Mouse (Mus musculus) embryonic facial prominence, embryonic 13.5 days (tissue): ENCODE results near the gene Ankrd11. TPM values are rescaled to one million over a fixed set of nuclear protein-coding genes. Genes with fewer than 3 reads are reported as not detected.
A peak's percentile ranks its signal among the peaks of the same experiment; 100 is the strongest.

Experiments used
- ATAC-seq: fragments of 200-750 bp; cut with Nextera tagmentation; 2 replicates; pipeline ENCODE4 v1.8.0; 2017; ENCODE audit warnings: low read depth; ENCODE audit not compliant: insufficient number of reproducible peaks, insufficient read depth, low FRiP score, low TSS enrichment
- H3K27ac ChIP-seq: fragments of 300-500 bp; sonication (generic); 2 replicates; pipeline ENCODE4 v1.5.1; 2015; ENCODE audit warnings: moderate library complexity, mild to moderate bottlenecking, inconsistent platforms
- H3K27me3 ChIP-seq: fragments of 300-500 bp; sonication (generic); 2 replicates; pipeline ENCODE4 v1.6.1; 2015; ENCODE audit warnings: mild to moderate bottlenecking, inconsistent platforms
- H3K36me3 ChIP-seq: fragments of 300-500 bp; sonication (generic); 2 replicates; pipeline ENCODE4 v1.6.1; 2015; ENCODE audit warnings: mild to moderate bottlenecking, inconsistent platforms
- H3K4me1 ChIP-seq: fragments of 300-500 bp; sonication (generic); 2 replicates; pipeline ENCODE4 v1.6.1; 2015; ENCODE audit warnings: inconsistent platforms
- H3K4me2 ChIP-seq: fragments of 300-500 bp; sonication (generic); 2 replicates; pipeline ENCODE4 v1.6.1; 2015; ENCODE audit warnings: moderate library complexity, mild to moderate bottlenecking, inconsistent platforms
- H3K4me3 ChIP-seq: fragments of 300-500 bp; sonication (generic); 2 replicates; pipeline ENCODE4 v1.5.1; 2015; ENCODE audit warnings: mild to moderate bottlenecking, inconsistent platforms
- H3K9ac ChIP-seq: fragments of 300-500 bp; sonication (generic); 2 replicates; pipeline ENCODE4 v1.6.1; 2015; ENCODE audit warnings: mild to moderate bottlenecking, inconsistent platforms
- H3K9me3 ChIP-seq: fragments of 300-500 bp; sonication (generic); 2 replicates; pipeline ENCODE4 v1.6.1; 2016; ENCODE audit warnings: inconsistent platforms
- WGBS: fragments of 180-500 bp; shearing (Covaris S2); methylation state at CpG from one replicate; pipeline ENCODE4 v1.1.7; 2015; ENCODE audit warnings: mixed read lengths; 5-methylcytosine and 5-hydroxymethylcytosine counted together
- polyA plus RNA-seq: library from polyadenylated mRNA; unstranded; fragments of >200 nt; fragmentation: Nextera tagmentation; extraction: Ambion mirVana; gene quantifications from 2 replicates; pipeline ENCODE4 v1.2.1, GENCODE M21; 2015

Gene Ankrd11
- polyA plus RNA-seq, 1 experiment from 2014 or later: 40.9 TPM

GRCm38 (mm10) chr8:123022727-123023126, 19.4 kb downstream of the Ankrd11 start:
- Histone ChIP-seq H3K27ac (no peak overlapping the region), H3K36me3 (0 out of 2 replicates have a peak, but pooled peaks cover 5% of the 10 kb centered on the region), H3K4me2 (no peak overlapping the region), H3K27me3 (no peaks in the 10 kb centered on the region), H3K9ac (no peak overlapping the region), H3K4me1 (peaks cover 40% of the 10 kb centered on the region), H3K9me3 (no peaks in the 10 kb centered on the region), H3K4me3 (no peak overlapping the region)
- ATAC-seq: no peak
- 81% methylated on average over 3 of the region's 3 CpGs for WGBS

GRCm38 (mm10) chr8:123021259-123021658, 20.8 kb downstream of the Ankrd11 start:
- no peak overlapping the region for H3K4me3 ChIP-seq
- H3K27ac ChIP-seq: peak overlapping the region; percentile 53; the same call in 1 of the 2 replicates
- H3K9ac ChIP-seq: no peak overlapping the region
- no peak for ATAC-seq
- no peaks in the 10 kb centered on the region for H3K27me3 ChIP-seq
- H3K4me1 ChIP-seq: peaks cover 39% of the 10 kb centered on the region
- no peaks in the 10 kb centered on the region for H3K9me3 ChIP-seq
- H3K36me3 ChIP-seq: peaks cover 9% of the 10 kb centered on the region; the same call in 1 of the 2 replicates
- H3K4me2 ChIP-seq: no peak overlapping the region
- 68% methylated on average over 1 of the region's 1 CpGs for WGBS

GRCm38 (mm10) chr8:123020859-123021258, 21.2 kb downstream of the Ankrd11 start:
- Histone ChIP-seq H3K4me2 (no peak overlapping the region), H3K4me3 (no peak overlapping the region), H3K27ac (0 out of 2 replicates have a peak overlapping the region, but pooled peaks have one; percentile 44), H3K9me3 (no peaks in the 10 kb centered on the region), H3K27me3 (no peaks in the 10 kb centered on the region), H3K4me1 (peaks cover 39% of the 10 kb centered on the region), H3K9ac (no peak overlapping the region), H3K36me3 (peaks cover 9% of the 10 kb centered on the region; the same call in 1 of the 2 replicates)
- whole genome bisulfite sequencing: 77% methylated on average over 2 of the region's 2 CpGs
- ATAC-seq: no peak

GRCm38 (mm10) chr8:123020084-123020483, 22.0 kb downstream of the Ankrd11 start:
- 65% methylated on average over 2 of the region's 2 CpGs for WGBS
- Histone ChIP-seq H3K27me3 (no peaks in the 10 kb centered on the region), H3K27ac (no peak overlapping the region), H3K9ac (no peak overlapping the region), H3K4me3 (no peak overlapping the region), H3K4me2 (no peak overlapping the region), H3K4me1 (peaks cover 40% of the 10 kb centered on the region), H3K9me3 (no peaks in the 10 kb centered on the region), H3K36me3 (peaks cover 9% of the 10 kb centered on the region; the same call in 1 of the 2 replicates)
- no peak for ATAC-seq

- peak overlapping the region; percentile 16; the same call in 1 of the 2 replicates for H3K9ac ChIP-seq
- no peaks in the 10 kb centered on the region for H3K27me3 ChIP-seq
- H3K9me3 ChIP-seq: no peaks in the 10 kb centered on the region
- peaks cover 5% of the 10 kb centered on the region; the same call in 1 of the 2 replicates for H3K36me3 ChIP-seq
- ATAC-seq: no peak
- WGBS: 77% methylated on average over 4 of the region's 4 CpGs
- H3K27ac ChIP-seq: no peak overlapping the region
- H3K4me3 ChIP-seq: no peak overlapping the region
- H3K4me1 ChIP-seq: peaks cover 40% of the 10 kb centered on the region
- H3K4me2 ChIP-seq: no peak overlapping the region
These were observed 23.5 kb downstream of the Ankrd11 start for GRCm38 (mm10) chr8:123018484-123019164.

- no peak overlapping the region for H3K9ac ChIP-seq
- H3K4me1 ChIP-seq: peaks cover 34% of the 10 kb centered on the region
- peaks cover 5% of the 10 kb centered on the region; the same call in 1 of the 2 replicates for H3K36me3 ChIP-seq
- H3K27ac ChIP-seq: no peak overlapping the region
- H3K27me3 ChIP-seq: no peaks in the 10 kb centered on the region
- no peaks in the 10 kb centered on the region for H3K9me3 ChIP-seq
- no peak overlapping the region for H3K4me2 ChIP-seq
- no peak for ATAC-seq
- 91% methylated on average over 4 of the region's 4 CpGs for WGBS
- no peak overlapping the region for H3K4me3 ChIP-seq
These were observed 24.9 kb downstream of the Ankrd11 start for GRCm38 (mm10) chr8:123017143-123017542.

GRCm38 (mm10) chr8:123015074-123015473, 27.0 kb downstream of the Ankrd11 start:
- no peaks in the 10 kb centered on the region for H3K9me3 ChIP-seq
- peaks cover 22% of the 10 kb centered on the region for H3K4me1 ChIP-seq
- H3K27ac ChIP-seq: no peak overlapping the region
- no peak for ATAC-seq
- no peaks in the 10 kb centered on the region for H3K27me3 ChIP-seq
- no peak overlapping the region for H3K4me2 ChIP-seq
- H3K9ac ChIP-seq: no peak overlapping the region
- peaks cover 5% of the 10 kb centered on the region; the same call in 1 of the 2 replicates for H3K36me3 ChIP-seq
- H3K4me3 ChIP-seq: no peak overlapping the region
- 59% methylated on average over 3 of the region's 3 CpGs for WGBS

- no peak overlapping the region for H3K9ac ChIP-seq
- peaks cover 5% of the 10 kb centered on the region; the same call in 1 of the 2 replicates for H3K36me3 ChIP-seq
- H3K9me3 ChIP-seq: no peaks in the 10 kb centered on the region
- peaks cover 22% of the 10 kb centered on the region for H3K4me1 ChIP-seq
- H3K27ac ChIP-seq: no peak overlapping the region
- H3K27me3 ChIP-seq: no peaks in the 10 kb centered on the region
- no peak overlapping the region for H3K4me3 ChIP-seq
- ATAC-seq: no peak
- 78% methylated on average over 7 of the region's 7 CpGs for WGBS
- no peak overlapping the region for H3K4me2 ChIP-seq
These were observed 27.6 kb downstream of the Ankrd11 start for GRCm38 (mm10) chr8:123014429-123014828.

GRCm38 (mm10) chr8:123011321-123011720, 30.8 kb downstream of the Ankrd11 start:
- Histone ChIP-seq H3K36me3 (no peaks in the 10 kb centered on the region; the same call in 1 of the 2 replicates), H3K4me3 (no peak overlapping the region), H3K4me1 (peaks cover 28% of the 10 kb centered on the region), H3K4me2 (no peak overlapping the region), H3K9me3 (no peaks in the 10 kb centered on the region), H3K27ac (no peak overlapping the region), H3K27me3 (no peaks in the 10 kb centered on the region), H3K9ac (no peak overlapping the region)
- ATAC-seq: no peak

- WGBS: 72% methylated on average over 5 of the region's 5 CpGs
- Histone ChIP-seq H3K36me3 (no peaks in the 10 kb centered on the region), H3K4me1 (peaks cover 44% of the 10 kb centered on the region), H3K9me3 (no peaks in the 10 kb centered on the region), H3K4me2 (no peak overlapping the region), H3K9ac (no peak overlapping the region), H3K4me3 (no peak overlapping the region), H3K27me3 (no peaks in the 10 kb centered on the region), H3K27ac (no peak overlapping the region)
- no peak for ATAC-seq
These were observed 36.3 kb downstream of the Ankrd11 start for GRCm38 (mm10) chr8:123005805-123006204.

GRCm38 (mm10) chr8:123005328-123005727, 36.7 kb downstream of the Ankrd11 start:
- Histone ChIP-seq H3K4me3 (no peak overlapping the region), H3K9ac (no peak overlapping the region), H3K9me3 (no peaks in the 10 kb centered on the region), H3K36me3 (no peaks in the 10 kb centered on the region), H3K27ac (no peak overlapping the region), H3K4me2 (no peak overlapping the region), H3K4me1 (peaks cover 48% of the 10 kb centered on the region), H3K27me3 (no peaks in the 10 kb centered on the region)
- no peak for ATAC-seq
- WGBS: 64% methylated on average over 3 of the region's 3 CpGs
